Mouse (Mus musculus) myocyte (in vitro differentiated cells): ENCODE results near the gene Cyp2j6.

Source experiments
- CEBPB ChIP-seq: IDR thresholded peaks from 2 replicates; pipeline ENCODE4 v1.6.1; 2011; ENCODE audit warnings: mild to moderate bottlenecking, moderate library complexity; ENCODE audit not compliant: poor library complexity, insufficient read depth, severe bottlenecking
- E2F4 ChIP-seq: IDR thresholded peaks from one replicate; pipeline ENCODE4 v1.6.1; 2011; ENCODE audit warnings: mild to moderate bottlenecking, control low read depth, moderate library complexity; ENCODE audit not compliant: insufficient read depth
- MAX ChIP-seq: IDR thresholded peaks from one replicate; pipeline ENCODE4 v1.6.1; 2011; ENCODE audit warnings: low read depth, mild to moderate bottlenecking, control low read depth
- MYOD1 ChIP-seq, 3 experiments: IDR thresholded peaks; one replicate each; pipeline ENCODE4 v1.6.1; 2011; ENCODE audit warnings: control low read depth in 2 of 3, low read depth in 2 of 3, mild to moderate bottlenecking in 2 of 3, moderate library complexity in 1 of 3; ENCODE audit not compliant: insufficient read length in 2 of 3, control insufficient read depth in 1 of 3
- POLR2A ChIP-seq: IDR thresholded peaks from one replicate; pipeline ENCODE4 v1.6.1; 2011; ENCODE audit warnings: low read depth, mild to moderate bottlenecking, control low read depth, moderate library complexity; ENCODE audit not compliant: insufficient read length
- POLR2AphosphoS2 ChIP-seq: IDR thresholded peaks from one replicate; pipeline ENCODE4 v1.6.1; 2011; ENCODE audit warnings: low read depth, control low read depth; ENCODE audit not compliant: insufficient read length
- REST ChIP-seq: IDR thresholded peaks from one replicate; pipeline ENCODE4 v1.6.1; 2011; ENCODE audit warnings: mild to moderate bottlenecking, control low read depth, moderate library complexity; ENCODE audit not compliant: insufficient read depth, insufficient read length
- TCF12 ChIP-seq: IDR thresholded peaks from one replicate; pipeline ENCODE4 v1.6.1; 2011; ENCODE audit warnings: mild to moderate bottlenecking, control low read depth; ENCODE audit not compliant: poor library complexity, insufficient read depth, severe bottlenecking
- USF1 ChIP-seq: IDR thresholded peaks from one replicate; pipeline ENCODE4 v1.6.1; 2011; ENCODE audit warnings: low read depth, mild to moderate bottlenecking, control low read depth, moderate library complexity

- no peak for TF ChIP-seq POLR2AphosphoS2
- no peak for TF ChIP-seq POLR2A
- no peak for TF ChIP-seq MAX
- no peak for TF ChIP-seq TCF12
- TF ChIP-seq MYOD1 (IDR thresholded peaks at IDR 0.05; ENCODE audit: control insufficient read depth in 1 of 3, insufficient read length in 2 of 3, low read depth in 2 of 3) = no peak
- TF ChIP-seq E2F4 = no peak
- no peak for TF ChIP-seq USF1
- TF ChIP-seq CEBPB = no peak
- no peak for TF ChIP-seq REST
Measured at GRCm38 (mm10) chr4:96525772-96526171, 27.7 kb downstream of the Cyp2j6 start.
